Mouse (Mus musculus) liver, embryonic 16.5 days (tissue): Measurements from ENCODE around the gene Zfp879. TPM values are rescaled to one million over a fixed set of nuclear protein-coding genes. Genes with fewer than 3 reads are reported as not detected.
A peak's percentile ranks its signal among the peaks of the same experiment; 100 is the strongest.

ENCODE experiments used
- ATAC-seq: fragments of 200-750 bp; cut with Nextera tagmentation; 2 replicates; pipeline ENCODE4 v1.8.0; 2017; ENCODE audit warnings: low read depth, mild to moderate bottlenecking, moderate number of reproducible peaks, moderate library complexity
- H3K27ac ChIP-seq: fragments of 300-500 bp; sonication (generic); 2 replicates; pipeline ENCODE4 v1.5.1; 2014; ENCODE audit warnings: mild to moderate bottlenecking, low read length
- H3K27me3 ChIP-seq: fragments of 300-500 bp; sonication (generic); 2 replicates; pipeline ENCODE4 v1.6.1; 2014; ENCODE audit warnings: low read depth, low read length, mixed read lengths; ENCODE audit not compliant: control insufficient read depth, insufficient read depth
- H3K36me3 ChIP-seq: fragments of 300-500 bp; sonication (generic); 2 replicates; pipeline ENCODE4 v1.6.1; 2014; ENCODE audit warnings: mild to moderate bottlenecking; ENCODE audit not compliant: control insufficient read depth, insufficient read depth
- H3K4me1 ChIP-seq: fragments of 300-500 bp; sonication (generic); 2 replicates; pipeline ENCODE4 v1.6.1; 2014; ENCODE audit warnings: low read depth, low read length, mixed read lengths; ENCODE audit not compliant: control insufficient read depth
- H3K4me2 ChIP-seq: fragments of 300-500 bp; sonication (generic); 2 replicates; pipeline ENCODE4 v1.6.1; 2014; ENCODE audit warnings: low read depth, low read length, mixed read lengths
- H3K4me3 ChIP-seq: fragments of 300-500 bp; sonication (generic); 2 replicates; pipeline ENCODE4 v1.5.1; 2014; ENCODE audit warnings: low read depth, mild to moderate bottlenecking, low read length
- H3K9ac ChIP-seq: fragments of 300-500 bp; sonication (generic); 2 replicates; pipeline ENCODE4 v1.6.1; 2014; ENCODE audit warnings: low read depth, low read length
- H3K9me3 ChIP-seq: fragments of 300-500 bp; sonication (generic); replicated peaks from 2 replicates; pipeline ENCODE4 v1.6.1; 2016; ENCODE audit warnings: low read length; ENCODE audit not compliant: control insufficient read depth
- WGBS: fragments of 180-500 bp; shearing (Covaris S2); extraction: QIAGEN DNeasy Blood & Tissue Kit; methylation state at CpG from one replicate; pipeline ENCODE4 v1.1.7; 2014; ENCODE audit not compliant: insufficient replicate concordance; 5-methylcytosine and 5-hydroxymethylcytosine counted together
- polyA plus RNA-seq: library from polyadenylated mRNA; unstranded; fragments of >200 nt; fragmentation: Nextera tagmentation; extraction: Ambion mirVana; gene quantifications from 2 replicates; pipeline ENCODE4 v1.2.1, GENCODE M21; 2015

Gene Zfp879
- polyA plus RNA-seq, 1 experiment from 2014 or later = 0.08 TPM

- H3K27me3 ChIP-seq = peaks cover 44% of the 10 kb centered on the region
- no peaks in the 10 kb centered on the region for H3K36me3 ChIP-seq
- H3K4me1 ChIP-seq = no peaks in the 10 kb centered on the region
- no peak for ATAC-seq
- H3K27ac ChIP-seq = no peak overlapping the region
- 2% methylated on average over 10 of the region's 10 CpGs for WGBS
- no peaks in the 10 kb centered on the region for H3K9me3 ChIP-seq
- H3K4me3 ChIP-seq = no peak overlapping the region
- H3K9ac ChIP-seq = no peak overlapping the region
- no peak overlapping the region for H3K4me2 ChIP-seq
Observed at GRCm38 (mm10) chr11:50849310-50849709, 8.0 kb upstream of the Zfp879 start.

DNA sequence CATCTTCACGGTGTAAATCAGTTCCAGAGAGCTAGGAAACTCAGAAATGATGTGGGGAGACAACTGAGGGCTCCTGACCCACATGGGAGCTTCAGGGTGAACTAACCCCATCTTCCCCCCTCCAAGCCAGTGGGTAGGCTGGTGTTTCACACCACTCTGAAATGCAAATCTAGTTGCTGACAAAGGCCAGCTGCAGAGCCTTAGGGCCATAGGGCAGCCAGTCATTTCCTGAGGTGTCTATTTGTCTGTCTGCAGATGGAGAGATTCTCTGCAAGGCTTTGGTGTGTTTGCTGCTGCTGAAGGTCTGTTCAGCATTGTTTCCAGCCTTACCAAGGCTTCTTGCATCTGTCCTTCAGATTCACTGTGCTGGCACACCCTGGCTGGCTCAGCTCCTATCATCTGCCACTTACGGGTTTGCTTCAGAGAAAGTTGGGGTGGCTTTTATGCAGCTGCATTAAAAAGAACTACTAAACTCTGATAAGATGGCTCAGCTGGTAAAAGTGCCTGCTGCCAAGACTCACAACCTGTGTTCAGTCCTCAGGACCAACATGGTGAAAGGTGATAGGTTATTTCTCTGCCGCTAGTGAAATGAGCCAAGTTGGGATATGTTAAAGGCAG lies 7.3 kb upstream of the Zfp879 start:
- ATAC-seq = no peak
- H3K27ac ChIP-seq = no peak overlapping the region
- H3K9ac ChIP-seq = no peak overlapping the region
- H3K4me1 ChIP-seq = no peaks in the 10 kb centered on the region
- H3K4me3 ChIP-seq = no peak overlapping the region
- H3K36me3 ChIP-seq = no peaks in the 10 kb centered on the region
- H3K27me3 ChIP-seq = peaks cover 44% of the 10 kb centered on the region
- WGBS = 26% methylated on average over 3 of the region's 3 CpGs
- H3K9me3 ChIP-seq = no peaks in the 10 kb centered on the region
- H3K4me2 ChIP-seq = no peak overlapping the region

GRCm38 (mm10) chr11:50847047-50847446 lies 5.7 kb upstream of the Zfp879 start:
- Histone ChIP-seq H3K27me3 (peaks cover 35% of the 10 kb centered on the region), H3K27ac (no peak overlapping the region), H3K36me3 (no peaks in the 10 kb centered on the region), H3K4me3 (no peak overlapping the region), H3K9ac (no peak overlapping the region), H3K4me1 (no peaks in the 10 kb centered on the region), H3K9me3 (no peaks in the 10 kb centered on the region), H3K4me2 (no peak overlapping the region)
- WGBS = 59% methylated on average over 5 of the region's 5 CpGs
- ATAC-seq = no peak

DNA sequence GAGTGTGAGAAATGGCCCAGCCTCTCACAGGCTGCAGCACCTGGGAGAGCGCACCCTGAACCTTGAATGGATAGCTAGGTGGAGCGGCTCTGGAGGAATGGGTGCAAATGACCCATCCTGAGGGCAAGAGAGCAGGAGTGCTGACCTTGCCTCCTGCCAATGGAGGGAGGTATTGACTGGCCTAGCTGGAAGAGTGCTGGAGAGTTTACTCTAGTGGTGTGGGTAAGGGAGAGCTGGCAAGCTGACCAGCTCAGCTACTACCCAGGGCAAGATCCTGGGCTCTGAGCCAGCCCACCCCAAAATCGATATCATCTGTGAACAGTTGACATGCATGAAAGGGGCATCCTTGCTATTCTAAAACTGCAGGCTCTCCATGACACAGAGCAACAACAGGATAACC lies 4.6 kb upstream of the Zfp879 start:
- Histone ChIP-seq H3K27me3 (peaks cover 24% of the 10 kb centered on the region), H3K4me3 (no peak overlapping the region), H3K4me1 (no peaks in the 10 kb centered on the region), H3K9ac (no peak overlapping the region), H3K36me3 (no peaks in the 10 kb centered on the region), H3K9me3 (no peaks in the 10 kb centered on the region), H3K4me2 (no peak overlapping the region), H3K27ac (no peak overlapping the region)
- 78% methylated on average over 3 of the region's 3 CpGs for WGBS
- ATAC-seq = no peak

DNA sequence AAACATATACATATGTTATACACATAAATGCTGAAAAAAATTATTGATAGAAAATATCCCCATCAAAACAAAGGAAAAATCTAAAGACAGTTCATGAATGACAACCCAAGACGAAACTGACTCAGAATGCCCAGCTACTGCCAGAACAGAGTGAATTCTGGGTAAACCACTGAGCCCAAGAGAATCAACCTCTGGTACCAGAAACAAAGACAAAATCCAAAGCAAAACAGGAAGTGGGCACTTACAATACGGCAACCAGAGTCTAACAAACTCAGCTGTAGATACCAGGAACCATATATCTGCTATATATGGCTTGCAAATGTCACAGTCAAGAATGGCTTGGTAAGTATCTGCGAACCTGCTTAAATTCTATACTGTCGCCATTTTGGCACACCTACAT lies 5.6 kb downstream of the Zfp879 start:
- 49% methylated on average over 4 of the region's 4 CpGs for whole genome bisulfite sequencing
- Histone ChIP-seq H3K4me3 (no peak overlapping the region), H3K27me3 (no peaks in the 10 kb centered on the region), H3K9ac (no peak overlapping the region), H3K27ac (no peak overlapping the region), H3K36me3 (no peaks in the 10 kb centered on the region), H3K9me3 (no peaks in the 10 kb centered on the region), H3K4me1 (no peaks in the 10 kb centered on the region), H3K4me2 (no peak overlapping the region)
- ATAC-seq = no peak

DNA sequence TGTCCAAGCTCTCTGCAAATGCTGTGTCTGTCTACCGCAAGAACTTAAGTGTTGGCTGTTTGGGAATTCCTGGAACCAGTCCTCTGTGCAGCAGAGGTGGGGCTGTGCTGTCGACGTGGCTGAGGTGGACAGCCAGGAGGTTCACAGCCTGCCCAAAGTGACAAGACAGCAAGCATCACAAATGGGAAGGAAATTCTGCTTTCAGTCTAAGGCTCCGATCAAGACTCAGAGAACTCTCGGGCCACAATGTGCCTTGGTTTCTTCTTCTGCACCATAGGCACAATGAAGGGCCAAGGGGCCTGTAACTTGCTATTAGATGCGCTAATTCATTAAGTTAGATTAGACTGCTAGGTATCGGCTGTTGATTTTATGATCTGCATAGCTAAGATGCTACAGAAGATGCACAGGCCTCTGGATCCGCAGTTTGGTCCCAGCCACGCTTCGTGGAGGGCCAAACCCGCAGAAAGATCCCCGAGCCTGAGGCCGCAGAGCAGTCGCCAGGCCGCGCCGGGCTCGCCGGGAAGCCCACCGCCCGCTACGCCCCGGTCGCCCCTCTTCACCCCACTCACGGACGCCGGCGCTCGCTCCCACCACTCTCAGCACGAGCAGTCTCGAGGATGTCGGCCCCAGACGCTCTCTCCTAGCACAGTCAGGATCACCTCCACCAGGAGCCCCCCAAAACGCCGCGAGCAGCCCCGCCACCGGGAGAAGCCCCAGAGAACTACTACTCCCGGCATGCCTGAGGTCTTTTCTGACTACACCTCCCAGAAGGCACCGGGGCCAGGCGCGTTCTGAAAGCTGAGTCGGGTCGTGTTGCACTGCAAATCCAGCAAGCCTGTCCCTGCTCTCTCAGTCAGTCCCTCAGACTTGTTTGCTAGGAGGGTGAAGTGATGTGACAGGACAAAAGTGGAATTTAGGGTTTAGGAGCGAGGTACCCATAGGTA lies 14.1 kb downstream of the Zfp879 start, which contains the start of gene Zfp354c:
Gene Zfp354c, minus strand, starts transcription at position 715 of the 944 bp plus-strand sequence.
- Histone ChIP-seq H3K9ac (peak within 1 kb of the TSS; percentile 63), H3K4me1 (peaks cover 2% of the 10 kb centered on the region; the same call in 1 of the 2 replicates), H3K36me3 (no peaks in the 10 kb centered on the region), H3K4me2 (peak within 1 kb of the TSS; percentile 85), H3K27me3 (no peaks in the 10 kb centered on the region), H3K4me3 (peak within 1 kb of the TSS; percentile 75), H3K27ac (no peak within 1 kb of the TSS), H3K9me3 (no peaks in the 10 kb centered on the region)
- WGBS = 1% methylated on average over 43 of the region's 45 CpGs
- ATAC-seq = peak; percentile 75

GRCm38 (mm10) chr11:50826214-50826613 lies 15.1 kb downstream of the Zfp879 start:
- no peaks in the 10 kb centered on the region for H3K36me3 ChIP-seq
- 61% methylated on average over 2 of the region's 2 CpGs for WGBS
- ATAC-seq = no peak
- H3K9ac ChIP-seq = no peak overlapping the region
- H3K4me2 ChIP-seq = no peak overlapping the region
- H3K9me3 ChIP-seq = no peaks in the 10 kb centered on the region
- H3K4me3 ChIP-seq = no peak overlapping the region
- no peaks in the 10 kb centered on the region for H3K27me3 ChIP-seq
- peaks cover 2% of the 10 kb centered on the region; the same call in 1 of the 2 replicates for H3K4me1 ChIP-seq
- H3K27ac ChIP-seq = no peak overlapping the region

- 71% methylated on average over 4 of the region's 4 CpGs for WGBS
- Histone ChIP-seq H3K4me1 (no peaks in the 10 kb centered on the region), H3K27me3 (no peaks in the 10 kb centered on the region), H3K9me3 (peaks cover 4% of the 10 kb centered on the region), H3K36me3 (peaks cover 9% of the 10 kb centered on the region; the same call in 1 of the 2 replicates), H3K9ac (no peak overlapping the region), H3K4me2 (no peak overlapping the region), H3K4me3 (no peak overlapping the region), H3K27ac (no peak overlapping the region)
- ATAC-seq = no peak
Observed at GRCm38 (mm10) chr11:50814233-50814632, 27.1 kb downstream of the Zfp879 start.

GRCm38 (mm10) chr11:50798836-50799235 lies 42.5 kb downstream of the Zfp879 start:
- H3K27ac ChIP-seq = no peak overlapping the region
- no peaks in the 10 kb centered on the region for H3K4me1 ChIP-seq
- no peaks in the 10 kb centered on the region for H3K27me3 ChIP-seq
- no peak overlapping the region for H3K4me2 ChIP-seq
- H3K4me3 ChIP-seq = no peak overlapping the region
- H3K36me3 ChIP-seq = no peaks in the 10 kb centered on the region
- no peaks in the 10 kb centered on the region for H3K9me3 ChIP-seq
- no peak for ATAC-seq
- H3K9ac ChIP-seq = no peak overlapping the region
